Mouse (Mus musculus): ENCODE measurements around the gene Arhgap32.
A peak's percentile ranks its signal among the peaks of the same experiment; 100 is the strongest.

Gene Arhgap32

DNA sequence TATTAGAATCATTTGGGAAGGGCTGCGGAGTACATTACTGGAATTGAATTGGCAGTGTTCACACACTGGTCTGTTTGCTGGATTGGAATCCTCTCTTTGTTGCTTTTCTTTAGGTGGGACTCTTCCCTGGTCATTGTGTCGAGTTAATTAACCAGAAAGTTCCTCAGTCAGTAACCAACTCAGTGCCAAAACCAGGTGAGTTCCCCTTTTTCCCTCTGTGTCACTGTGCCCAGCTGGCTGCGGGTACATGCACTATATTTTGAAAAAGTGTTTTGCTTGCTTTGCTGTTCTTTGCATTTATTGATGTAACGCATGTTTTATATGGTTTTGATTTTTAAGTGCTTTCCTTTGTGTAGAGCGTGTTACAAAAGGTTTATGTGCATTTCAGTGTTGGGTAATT, 92.1 kb downstream of the Arhgap32 start:
- DNase-seq: no peak

DNA sequence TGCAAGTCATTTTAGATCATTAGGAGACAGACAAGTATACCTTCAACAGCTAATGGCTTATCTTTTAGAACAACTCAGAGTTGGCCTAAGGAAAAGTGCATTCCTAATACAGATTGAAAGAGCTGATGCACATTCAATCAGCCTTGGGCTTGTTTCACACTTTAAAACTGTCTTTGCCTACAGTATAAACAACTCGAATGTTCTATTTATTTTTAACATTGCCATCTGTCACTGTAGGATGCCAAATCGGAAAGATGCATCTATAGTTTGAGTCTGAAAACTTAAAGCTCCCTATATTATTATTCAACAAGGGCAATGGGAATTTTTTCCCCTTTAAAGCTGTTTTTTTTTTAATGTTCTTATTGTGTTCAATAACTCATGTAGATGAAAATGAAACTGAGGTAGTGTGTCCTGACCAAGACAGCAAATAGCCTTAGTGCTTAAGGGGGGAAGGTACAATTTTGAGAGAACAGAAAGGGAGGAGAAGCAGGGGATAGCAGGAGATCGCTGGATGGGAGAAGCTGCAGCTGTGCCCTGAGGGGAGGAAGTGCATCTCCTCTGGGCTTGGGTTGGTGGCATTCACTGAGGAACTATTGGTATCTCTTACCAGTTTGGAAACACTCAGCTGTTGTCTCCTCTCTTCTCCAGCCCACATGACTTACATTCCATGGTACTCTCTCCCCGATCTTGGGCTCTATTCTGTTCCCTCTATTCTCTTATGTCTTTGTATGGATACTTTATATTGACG, 101.1 kb downstream of the Arhgap32 start:
- no peak for DNase-seq

- DNase-seq: no peak
Measured at GRCm38 (mm10) chr9:32219400-32219799, 103.5 kb downstream of the Arhgap32 start.

DNA sequence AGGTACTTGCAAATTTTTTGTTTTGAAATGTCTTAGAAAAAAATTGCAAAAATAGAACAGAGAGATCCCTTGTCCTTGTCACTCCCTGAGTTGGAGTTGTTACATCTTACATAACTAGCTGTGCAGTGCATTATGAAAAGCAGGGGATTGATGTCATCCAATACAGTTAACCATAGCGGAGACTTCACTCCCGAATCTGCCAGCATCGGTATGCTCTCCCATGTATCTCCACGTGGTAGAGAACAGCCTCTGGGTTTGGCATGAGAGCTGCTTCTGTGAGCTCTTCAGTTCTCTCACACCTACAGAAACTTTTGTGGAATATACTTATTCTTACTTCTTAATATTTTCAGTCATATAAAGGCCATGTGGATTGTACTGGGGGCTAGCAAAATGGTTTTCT, 106.2 kb downstream of the Arhgap32 start:
- DNase-seq: no peak

DNA sequence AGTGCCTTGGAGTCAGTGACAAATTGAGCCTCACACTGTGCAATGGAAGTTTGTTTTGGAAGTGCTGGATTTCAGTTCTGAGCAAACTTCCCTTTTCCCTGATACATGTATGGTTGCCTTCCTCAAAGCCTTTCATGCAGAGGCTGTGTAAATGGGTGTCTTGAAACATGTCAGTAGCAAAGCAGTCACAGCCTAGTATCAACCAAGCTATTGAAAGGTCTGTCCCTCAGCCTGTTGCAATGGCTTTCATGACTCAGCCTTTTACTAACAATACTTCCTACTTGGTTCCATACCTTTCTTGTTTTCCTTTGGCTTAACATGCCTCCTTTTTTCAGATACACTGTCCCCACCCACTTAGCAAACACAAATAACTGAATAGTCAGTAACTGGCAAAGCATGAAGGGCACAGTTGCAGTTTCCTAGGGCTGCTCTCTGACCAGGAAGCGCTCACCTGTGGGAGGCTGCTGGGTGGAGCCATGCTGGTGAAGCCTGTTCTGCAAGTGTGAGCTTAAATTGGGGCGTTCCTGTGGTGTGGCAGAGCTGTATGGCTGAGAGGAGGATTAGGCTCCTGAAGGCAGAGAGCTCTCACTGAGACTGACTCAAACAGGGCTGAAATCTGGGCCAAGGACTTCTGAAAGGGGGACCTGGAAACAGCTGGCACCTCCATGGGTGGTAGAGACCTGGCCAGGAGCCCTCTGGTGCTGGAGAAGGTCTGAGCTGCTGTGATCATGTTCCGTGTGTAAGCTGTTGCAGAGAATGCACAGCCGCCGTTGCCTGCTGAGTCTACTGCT, 108.0 kb downstream of the Arhgap32 start:
- peak; percentile 12 to 23 for DNase-seq

DNA sequence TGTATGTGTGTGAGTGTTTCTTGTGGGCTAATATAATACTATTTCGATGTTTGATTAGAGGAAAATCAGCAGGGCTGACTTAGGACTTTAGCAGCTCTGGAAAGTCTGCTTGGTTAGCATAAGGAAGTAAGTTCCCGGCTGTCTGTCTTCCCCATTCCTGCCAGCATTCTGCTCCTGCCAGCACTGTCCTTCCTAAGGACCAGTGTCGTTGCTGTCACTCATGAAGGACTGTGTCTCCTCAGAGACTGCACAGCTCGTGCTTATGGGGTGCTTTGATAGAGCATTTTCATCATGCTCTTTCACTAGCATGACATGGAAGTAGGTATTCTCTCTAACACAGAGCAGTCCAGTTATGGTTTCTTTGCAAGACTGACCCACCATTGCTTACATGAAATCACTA, 109.0 kb downstream of the Arhgap32 start:
- no peak for DNase-seq

GRCm38 (mm10) chr9:32225584-32225983, 109.6 kb downstream of the Arhgap32 start:
- no peak for DNase-seq

GRCm38 (mm10) chr9:32227034-32227433, 111.1 kb downstream of the Arhgap32 start:
- no peak for DNase-seq

- no peak for DNase-seq
Measured at GRCm38 (mm10) chr9:32233593-32233992, 117.7 kb downstream of the Arhgap32 start.

DNA sequence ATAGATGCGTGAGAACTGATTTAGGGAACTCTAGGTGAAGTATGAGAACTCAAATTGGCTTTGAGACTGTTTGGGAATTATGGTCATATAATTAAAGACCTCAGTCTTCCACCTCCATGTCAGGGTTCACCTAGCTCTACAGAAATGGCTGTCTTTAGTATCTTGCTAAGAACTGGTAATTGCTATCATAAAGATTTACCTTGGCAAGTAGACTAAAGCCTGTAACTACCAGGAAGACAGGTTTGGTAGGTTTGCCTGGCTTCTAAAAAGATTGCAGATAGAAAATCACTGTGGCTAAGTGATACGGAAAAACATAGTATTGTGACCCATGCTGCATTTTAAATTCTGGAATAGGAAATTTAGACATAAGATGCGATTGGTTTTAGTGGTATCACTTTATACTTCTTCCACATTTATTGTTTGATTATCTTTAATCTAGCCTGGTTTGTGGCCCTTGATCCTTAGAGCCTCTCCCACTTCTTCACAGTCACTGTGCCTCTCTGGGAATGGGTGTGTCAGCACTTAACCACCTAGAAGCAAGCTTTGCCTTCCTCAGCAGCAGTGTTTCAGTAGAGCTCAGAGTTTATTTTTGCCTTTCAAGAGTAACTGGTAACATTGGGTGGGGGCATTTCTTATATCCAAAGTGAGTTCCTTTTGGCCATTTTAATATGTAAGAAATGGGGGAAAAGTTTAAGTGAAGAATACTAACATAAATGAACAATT, 119.0 kb downstream of the Arhgap32 start:
- DNase-seq: no peak

- no peak for DNase-seq
Measured at GRCm38 (mm10) chr9:32238899-32239298, 123.0 kb downstream of the Arhgap32 start.

- DNase-seq: no peak
Measured at GRCm38 (mm10) chr9:32239427-32239826, 123.5 kb downstream of the Arhgap32 start.

- DNase-seq: no peak
Measured at GRCm38 (mm10) chr9:32240449-32240848, 124.5 kb downstream of the Arhgap32 start.

DNA sequence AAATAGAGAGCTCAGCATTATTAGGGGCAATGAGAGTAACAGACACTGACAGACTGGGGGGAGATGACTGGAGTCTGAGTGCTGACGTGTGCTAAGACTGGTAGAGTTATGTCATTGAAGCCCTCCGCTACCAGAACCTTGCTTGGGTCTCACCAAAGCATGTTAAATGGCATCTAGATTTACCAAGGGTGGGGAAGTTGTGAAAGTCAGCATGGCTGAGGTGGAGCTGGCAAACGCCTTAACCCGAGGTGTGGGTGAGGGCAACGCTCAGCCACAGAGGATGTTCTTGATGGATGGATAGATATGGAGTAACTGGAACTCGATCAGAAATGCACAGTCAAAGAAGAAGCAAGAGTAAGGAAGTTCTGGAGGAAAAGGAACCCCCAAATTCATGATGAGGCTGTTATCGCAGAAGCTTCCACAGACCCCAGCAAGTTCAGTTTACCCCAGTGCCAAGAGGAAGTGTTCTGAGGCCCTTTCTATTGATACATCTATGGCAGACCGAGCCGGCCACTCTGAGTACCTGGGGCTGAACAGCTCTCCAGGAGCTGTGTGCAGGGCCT, 125.8 kb downstream of the Arhgap32 start:
- no peak for DNase-seq

DNA sequence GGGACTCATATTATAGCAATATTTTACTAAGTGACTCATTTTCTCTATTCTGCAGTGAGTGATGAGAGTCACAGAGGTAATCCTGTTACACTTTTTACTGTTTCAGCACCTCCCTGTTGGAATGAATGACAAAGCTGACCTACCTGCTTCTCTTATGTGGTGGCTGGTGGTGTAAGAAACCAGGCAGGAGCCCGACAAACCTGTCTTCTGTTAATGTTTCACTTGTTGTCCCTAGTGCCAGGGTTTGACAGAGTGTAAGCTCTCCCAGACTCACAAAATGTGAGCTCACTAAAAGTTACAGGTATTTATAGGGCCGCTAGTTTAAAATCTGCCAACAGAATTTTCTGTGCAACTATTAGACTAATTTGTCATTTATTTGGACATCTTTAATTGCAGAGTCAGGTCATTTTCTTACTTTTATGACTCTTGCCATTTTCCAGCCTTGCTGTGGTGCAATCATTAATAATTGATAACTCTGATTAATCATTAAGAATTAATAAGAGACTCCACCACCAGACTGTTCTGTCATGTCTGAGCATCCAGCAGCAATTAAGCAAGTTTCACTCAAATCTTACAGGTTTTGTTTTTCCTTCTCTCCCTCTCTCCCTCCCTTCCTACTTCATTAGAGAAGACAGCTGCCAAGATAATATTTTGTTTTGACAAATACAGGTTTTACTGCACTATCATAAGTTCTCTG, 127.1 kb downstream of the Arhgap32 start:
- no peak for DNase-seq

GRCm38 (mm10) chr9:32245237-32245636, 129.3 kb downstream of the Arhgap32 start:
- DNase-seq: no peak

DNA sequence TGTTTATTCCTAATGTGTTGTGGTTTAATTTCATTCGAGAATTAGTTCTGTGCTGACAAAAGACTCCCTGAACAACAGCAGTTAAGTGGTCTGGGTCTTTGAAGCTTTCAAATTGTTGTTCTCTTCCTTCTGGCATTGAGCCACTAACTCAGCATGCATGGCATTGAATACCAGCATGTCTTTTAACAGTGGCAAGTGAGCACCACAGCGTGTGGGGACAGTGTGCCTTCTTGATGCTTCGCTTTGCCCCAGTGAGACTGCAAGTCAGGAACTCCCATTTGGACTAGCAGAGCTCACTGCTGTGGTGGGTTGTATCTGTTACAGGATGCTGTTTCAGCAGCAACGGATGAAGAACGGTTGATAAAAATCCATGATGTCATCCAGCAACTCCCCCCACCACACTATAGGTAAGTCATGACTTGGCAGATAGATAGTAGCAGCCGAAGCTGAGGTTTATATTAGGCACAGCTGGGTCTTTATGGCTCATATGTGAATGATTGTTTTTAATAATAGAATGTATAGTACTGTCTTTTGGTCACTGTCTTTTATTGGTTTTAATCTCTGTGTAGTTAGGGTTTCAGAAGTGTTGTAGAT, 130.3 kb downstream of the Arhgap32 start:
- DNase-seq: no peak

- no peak for DNase-seq
Measured at GRCm38 (mm10) chr9:32250486-32250885, 134.6 kb downstream of the Arhgap32 start.

- DNase-seq: no peak
Measured at GRCm38 (mm10) chr9:32253721-32254120, 137.8 kb downstream of the Arhgap32 start.

DNA sequence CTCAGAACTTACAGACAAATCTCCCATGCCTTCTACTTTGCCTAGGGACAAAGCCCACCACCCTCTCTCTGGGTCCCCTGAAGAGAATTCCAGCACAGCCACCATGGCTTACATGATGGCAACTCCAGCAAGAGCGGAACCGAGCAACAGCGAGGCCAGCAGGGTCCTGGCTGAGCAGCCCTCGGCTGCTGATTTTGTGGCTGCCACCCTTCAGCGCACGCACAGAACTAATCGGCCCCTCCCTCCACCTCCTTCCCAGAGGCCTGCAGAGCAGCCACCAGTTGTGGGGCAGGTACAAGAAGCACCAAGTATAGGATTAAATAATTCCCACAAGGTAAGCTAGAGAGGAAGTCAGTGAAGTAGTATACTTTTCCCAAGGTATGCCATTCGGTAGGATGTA, 141.4 kb downstream of the Arhgap32 start:
- no peak for DNase-seq

- DNase-seq: no peak
Measured at GRCm38 (mm10) chr9:32257882-32258281, 141.9 kb downstream of the Arhgap32 start.

DNA sequence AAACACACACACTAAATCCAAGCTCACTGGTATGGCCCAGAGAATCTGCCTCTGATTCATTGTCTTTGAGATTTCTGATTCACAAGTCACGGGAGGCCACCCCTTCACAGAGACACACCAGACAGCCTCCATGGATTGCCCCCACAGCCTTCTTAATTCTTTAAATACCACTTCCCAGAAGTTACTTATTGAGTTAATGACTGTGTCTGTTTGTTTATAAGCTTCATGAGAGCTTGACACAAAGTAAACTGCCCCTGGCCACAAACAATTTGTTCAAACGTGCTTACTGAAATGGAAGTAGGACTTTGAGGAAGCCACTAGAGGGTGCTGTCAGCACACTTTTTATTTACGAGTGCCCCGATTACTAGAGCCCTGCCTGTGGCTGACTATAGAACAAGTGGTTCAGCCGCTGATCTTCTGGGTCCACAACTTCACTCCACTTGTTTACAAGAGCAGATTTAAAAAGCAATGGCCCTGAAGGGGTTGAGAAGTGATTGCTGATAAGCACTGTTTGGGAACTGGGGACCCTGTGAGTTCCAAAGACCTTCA, 156.0 kb downstream of the Arhgap32 start:
- DNase-seq: peak; percentile 64 to 76

All from cerebellum, postnatal 36 days (tissue).